Mouse (Mus musculus) intestine, embryonic 16.5 days (tissue): Measurements from ENCODE around the gene Zfp593. TPM values are rescaled to one million over a fixed set of nuclear protein-coding genes. Genes with fewer than 3 reads are reported as not detected.

Experiments used
- ATAC-seq: fragments of 200-750 bp; cut with Nextera tagmentation; 2 replicates; pipeline ENCODE4 v1.8.0; 2017; ENCODE audit warnings: moderate TSS enrichment, moderate library complexity
- H3K27ac ChIP-seq: fragments of 300-500 bp; sonication (generic); 2 replicates; pipeline ENCODE4 v1.5.1; 2014; ENCODE audit warnings: mild to moderate bottlenecking, low read length
- H3K27me3 ChIP-seq: fragments of 300-500 bp; sonication (generic); replicated peaks from 2 replicates; pipeline ENCODE4 v1.6.1; 2014; ENCODE audit warnings: low read length, control low read depth, mixed read lengths; ENCODE audit not compliant: control insufficient read depth, insufficient read depth
- H3K36me3 ChIP-seq: fragments of 300-500 bp; sonication (generic); 2 replicates; pipeline ENCODE4 v1.6.1; 2014; ENCODE audit warnings: low read length, control low read depth; ENCODE audit not compliant: control insufficient read depth, insufficient read depth
- H3K4me1 ChIP-seq: fragments of 300-500 bp; sonication (generic); 2 replicates; pipeline ENCODE4 v1.6.1; 2014; ENCODE audit warnings: low read length, control low read depth, mixed read lengths; ENCODE audit not compliant: control insufficient read depth, insufficient read depth
- H3K4me2 ChIP-seq: fragments of 300-500 bp; sonication (generic); 2 replicates; pipeline ENCODE4 v1.6.1; 2014; ENCODE audit warnings: low read depth, low read length, control low read depth
- H3K4me3 ChIP-seq: fragments of 300-500 bp; sonication (generic); 2 replicates; pipeline ENCODE4 v1.5.1; 2014; ENCODE audit warnings: mild to moderate bottlenecking, low read length
- H3K9ac ChIP-seq: fragments of 300-500 bp; sonication (generic); 2 replicates; pipeline ENCODE4 v1.6.1; 2014; ENCODE audit warnings: low read depth, low read length
- H3K9me3 ChIP-seq: fragments of 300-500 bp; sonication (generic); 2 replicates; pipeline ENCODE4 v1.6.1; 2016; ENCODE audit warnings: low read length, control low read depth; ENCODE audit not compliant: control insufficient read depth
- WGBS: fragments of 180-500 bp; shearing (Covaris S2); extraction: QIAGEN DNeasy Blood & Tissue Kit; methylation state at CpG from one replicate; pipeline ENCODE4 v1.1.7; 2014; 5-methylcytosine and 5-hydroxymethylcytosine counted together
- polyA plus RNA-seq: library from polyadenylated mRNA; unstranded; fragments of >200 nt; fragmentation: Nextera tagmentation; extraction: Ambion mirVana; gene quantifications from 2 replicates; pipeline ENCODE4 v1.2.1, GENCODE M21; 2015

The Zfp593 gene
- polyA plus RNA-seq, 1 experiment from 2014 or later = 14.5 TPM

- Histone ChIP-seq H3K9me3 (no peaks in the 10 kb centered on the region), H3K27ac (no peak overlapping the region), H3K4me1 (peaks cover 42% of the 10 kb centered on the region), H3K4me3 (peak overlapping the region; percentile 51), H3K9ac (peak overlapping the region; percentile 64), H3K36me3 (no peaks in the 10 kb centered on the region), H3K4me2 (peak overlapping the region; percentile 92), H3K27me3 (peaks cover 49% of the 10 kb centered on the region)
- under 1% methylated on average over 91 of the region's 91 CpGs for WGBS
- ATAC-seq = peak; percentile 17
Measured at GRCm38 (mm10) chr4:134251241-134252130, 6.1 kb upstream of the Zfp593 start.

GRCm38 (mm10) chr4:134250930-134251240 lies 5.5 kb upstream of the Zfp593 start:
- ATAC-seq = no peak
- peaks cover 51% of the 10 kb centered on the region for H3K27me3 ChIP-seq
- H3K27ac ChIP-seq = no peak overlapping the region
- no peaks in the 10 kb centered on the region for H3K9me3 ChIP-seq
- H3K4me3 ChIP-seq = peak overlapping the region; percentile 51
- peak overlapping the region; percentile 92 for H3K4me2 ChIP-seq
- WGBS = 22% methylated on average over 10 of the region's 10 CpGs
- peaks cover 37% of the 10 kb centered on the region for H3K4me1 ChIP-seq
- H3K36me3 ChIP-seq = no peaks in the 10 kb centered on the region
- peak overlapping the region; percentile 64; the same call in 1 of the 2 replicates for H3K9ac ChIP-seq

DNA sequence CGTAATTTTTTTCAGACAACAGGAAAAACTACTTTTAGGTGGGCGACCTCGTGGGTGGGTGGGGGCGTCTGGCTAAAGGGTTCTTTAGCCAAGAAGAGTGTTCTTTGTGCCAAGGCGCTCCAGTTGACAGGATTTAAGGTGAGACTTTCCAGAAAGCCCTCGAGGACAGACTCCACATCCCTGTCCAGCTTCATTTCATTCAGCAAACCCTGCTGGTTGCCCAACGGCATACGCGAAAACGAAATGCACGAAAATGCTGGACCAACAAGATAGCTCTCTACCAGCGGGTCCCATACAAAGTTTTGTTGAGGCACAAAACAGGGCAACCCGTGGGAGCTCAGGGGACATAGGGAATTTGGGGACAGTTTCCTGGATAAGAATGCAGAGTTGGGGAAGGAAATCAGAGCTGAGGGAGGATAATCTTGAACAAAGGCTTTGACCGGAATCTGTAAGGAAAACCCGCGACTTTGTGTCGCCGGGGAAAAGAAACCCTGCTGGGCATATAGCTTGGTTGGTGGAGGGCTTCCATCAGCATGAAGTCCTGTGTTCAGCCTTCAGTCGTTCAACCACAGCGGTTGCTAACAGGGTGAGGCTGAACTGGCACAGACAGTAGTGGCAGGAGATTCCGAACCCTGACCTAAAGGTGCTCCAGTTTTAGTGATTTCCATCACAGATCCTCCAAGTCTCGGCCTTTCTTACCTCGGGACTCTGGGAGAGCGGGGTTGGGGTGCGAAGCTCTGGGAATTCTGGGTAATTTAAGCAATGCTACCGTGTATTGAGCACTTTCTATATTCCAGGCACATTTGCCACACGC lies 4.9 kb upstream of the Zfp593 start:
- Histone ChIP-seq H3K4me1 (peaks cover 35% of the 10 kb centered on the region), H3K9ac (peak overlapping the region; percentile 64; the same call in 1 of the 2 replicates), H3K4me3 (peak overlapping the region; percentile 51), H3K9me3 (no peaks in the 10 kb centered on the region), H3K27me3 (peaks cover 51% of the 10 kb centered on the region), H3K36me3 (no peaks in the 10 kb centered on the region), H3K27ac (no peak overlapping the region), H3K4me2 (peak overlapping the region; percentile 92)
- WGBS = 22% methylated on average over 27 of the region's 27 CpGs
- no peak for ATAC-seq

DNA sequence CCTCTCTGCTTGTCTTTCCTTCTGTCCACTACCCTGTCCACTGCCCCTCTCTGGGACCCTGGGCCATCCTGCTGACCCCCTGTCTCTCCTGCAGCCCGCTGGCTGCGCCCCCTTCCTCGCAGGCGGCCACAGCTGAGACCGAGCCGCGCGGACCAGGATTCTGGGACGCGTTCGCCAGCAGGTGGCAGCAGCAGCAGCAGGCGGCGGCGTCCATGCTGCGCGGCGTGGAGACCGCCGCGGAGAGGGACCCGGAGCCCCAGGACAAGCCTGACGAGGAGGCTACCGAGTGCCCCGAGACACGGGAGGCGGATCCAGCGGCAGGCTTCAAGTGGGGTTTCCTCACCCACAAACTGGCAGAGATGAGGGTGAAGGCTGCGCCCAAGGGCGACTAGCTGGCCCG lies 4.3 kb upstream of the Zfp593 start:
- WGBS = under 1% methylated on average over 30 of the region's 30 CpGs
- no peaks in the 10 kb centered on the region for H3K36me3 ChIP-seq
- no peak overlapping the region for H3K27ac ChIP-seq
- H3K9ac ChIP-seq = peak overlapping the region; percentile 54
- H3K4me1 ChIP-seq = peaks cover 38% of the 10 kb centered on the region
- peak overlapping the region; percentile 45 for H3K4me3 ChIP-seq
- H3K4me2 ChIP-seq = peak overlapping the region; percentile 75
- peaks cover 51% of the 10 kb centered on the region for H3K27me3 ChIP-seq
- no peaks in the 10 kb centered on the region for H3K9me3 ChIP-seq
- peak; percentile 38; the same call in 1 of the 2 replicates for ATAC-seq

- Histone ChIP-seq H3K36me3 (no peaks in the 10 kb centered on the region), H3K4me2 (peak within 1 kb of the TSS; percentile 84), H3K27me3 (peaks cover 31% of the 10 kb centered on the region), H3K27ac (no peak within 1 kb of the TSS), H3K9ac (peak within 1 kb of the TSS; percentile 26; the same call in 1 of the 2 replicates), H3K9me3 (no peaks in the 10 kb centered on the region), H3K4me1 (peaks cover 28% of the 10 kb centered on the region), H3K4me3 (peak within 1 kb of the TSS; percentile 63)
- ATAC-seq = no peak
- 70% methylated on average over 7 of the region's 7 CpGs for WGBS
Measured at GRCm38 (mm10) chr4:134246719-134247258, 1.4 kb upstream of the Zfp593 start, which contains the start of gene Gm30191. TSS of gene Gm30191 (plus strand) at chr4:134246935.

DNA sequence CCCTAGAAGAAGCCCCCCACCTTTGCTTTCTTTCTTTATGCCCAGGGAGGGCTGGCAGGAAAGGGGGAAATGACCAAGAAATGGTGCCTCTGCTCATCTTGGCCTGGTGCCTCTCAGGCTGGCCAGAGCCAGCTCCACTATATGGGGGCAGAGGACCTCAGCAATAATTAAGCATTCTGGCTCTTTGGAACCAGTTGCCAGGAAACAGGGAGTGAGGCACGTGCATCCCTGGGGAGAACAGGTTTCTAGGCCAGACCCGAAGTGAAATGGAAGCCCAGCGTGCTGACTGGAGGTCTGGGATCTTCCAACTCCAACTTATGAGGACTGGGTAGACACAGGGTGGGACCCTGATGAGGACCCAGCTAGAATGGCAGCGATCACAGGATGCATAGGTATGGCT lies 864 bp upstream of the Zfp593 start:
- peaks cover 26% of the 10 kb centered on the region for H3K27me3 ChIP-seq
- no peak overlapping the region for H3K4me2 ChIP-seq
- no peak overlapping the region for H3K4me3 ChIP-seq
- H3K36me3 ChIP-seq = no peaks in the 10 kb centered on the region
- H3K9ac ChIP-seq = no peak overlapping the region
- no peak overlapping the region for H3K27ac ChIP-seq
- ATAC-seq = no peak
- 45% methylated on average over 4 of the region's 4 CpGs for WGBS
- no peaks in the 10 kb centered on the region for H3K9me3 ChIP-seq
- peaks cover 24% of the 10 kb centered on the region for H3K4me1 ChIP-seq

DNA sequence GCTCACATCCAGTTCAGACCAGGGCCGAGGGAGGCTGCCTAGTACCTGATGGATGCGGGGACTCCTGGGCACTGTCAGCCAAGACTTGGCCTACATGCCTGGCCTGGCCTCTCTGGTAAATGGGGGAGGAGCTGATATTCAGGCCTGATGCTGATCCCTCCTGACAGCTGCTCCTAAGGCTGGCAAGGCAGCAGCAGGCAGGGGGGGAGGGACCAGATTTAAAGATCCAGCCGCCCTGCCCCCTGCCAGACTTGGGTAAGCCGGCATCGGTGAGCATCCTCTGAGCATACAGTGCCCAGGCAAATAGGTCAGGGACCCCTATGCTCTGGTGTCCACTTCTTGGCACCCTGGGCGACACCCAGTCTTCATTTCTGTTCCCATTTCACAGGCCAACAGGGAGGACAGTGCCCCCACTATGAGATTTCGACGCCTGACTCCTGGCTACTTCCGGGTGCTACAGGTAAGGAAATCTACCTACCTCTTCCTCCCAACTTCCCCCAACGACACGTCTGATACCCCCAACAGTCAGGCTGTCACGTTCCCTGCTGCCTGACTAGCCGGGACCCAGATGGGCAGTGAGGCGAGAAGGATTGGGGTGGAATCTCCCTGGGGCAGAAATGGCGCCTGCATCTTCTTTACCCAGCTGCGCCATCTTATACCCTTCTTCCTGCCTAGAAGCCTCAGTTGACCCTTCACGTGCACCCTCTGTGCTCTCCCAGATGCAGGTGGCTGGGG lies 1.7 kb downstream of the Zfp593 start, which contains the start of gene E130218I03Rik:
Gene E130218I03Rik (plus strand): TSS at position 147 of the 735 bp plus-strand sequence.
- Histone ChIP-seq H3K4me2 (peak within 1 kb of the TSS; percentile 84), H3K4me1 (peaks cover 10% of the 10 kb centered on the region), H3K36me3 (no peaks in the 10 kb centered on the region), H3K27me3 (peaks cover 14% of the 10 kb centered on the region; the same call in 1 of the 2 replicates), H3K27ac (no peak within 1 kb of the TSS), H3K9ac (peak within 1 kb of the TSS; percentile 87), H3K9me3 (no peaks in the 10 kb centered on the region), H3K4me3 (no peak within 1 kb of the TSS; the same call in 1 of the 2 replicates)
- no peak for ATAC-seq
- 94% methylated on average over 17 of the region's 17 CpGs for WGBS

- Histone ChIP-seq H3K4me3 (peak overlapping the region; percentile 58), H3K27ac (no peak overlapping the region), H3K36me3 (no peaks in the 10 kb centered on the region), H3K4me1 (0 out of 2 replicates have a peak, but pooled peaks cover 6% of the 10 kb centered on the region), H3K4me2 (peak overlapping the region; percentile 54), H3K27me3 (0 out of 2 replicates have a peak, but pooled peaks cover 2% of the 10 kb centered on the region), H3K9ac (no peak overlapping the region), H3K9me3 (no peaks in the 10 kb centered on the region)
- WGBS = 10% methylated on average over 10 of the region's 10 CpGs
- ATAC-seq = peak; percentile 16
Measured at GRCm38 (mm10) chr4:134238686-134239085, 6.7 kb downstream of the Zfp593 start.
